Mouse (Mus musculus) ZHBTc4 (cell line): Measurements from ENCODE around the gene Il15ra.

Experiments
- DNase-seq: peaks from one replicate; pipeline ENCODE4 v3.0.0-alpha.2; 2011; ENCODE audit warnings: low read depth, low spot score

Il15ra gene

GRCm38 (mm10) chr2:11705201-11706025, at the start of gene Il15ra:
Gene Il15ra, plus strand, starts transcription at chr2:11705290.
- peak; percentile 37 for DNase-seq

- DNase-seq, result no peak
Observed at GRCm38 (mm10) chr2:11657581-11657980, 47.5 kb upstream of the Il15ra start.

- DNase-seq, result no peak
Observed at GRCm38 (mm10) chr2:11659263-11659662, 45.8 kb upstream of the Il15ra start.

GRCm38 (mm10) chr2:11662143-11662906, 42.8 kb upstream of the Il15ra start:
- no peak for DNase-seq

- no peak for DNase-seq
Observed at GRCm38 (mm10) chr2:11662907-11663230, 42.2 kb upstream of the Il15ra start.

GRCm38 (mm10) chr2:11663961-11664360, 41.1 kb upstream of the Il15ra start:
- DNase-seq, result peak; percentile 80

GRCm38 (mm10) chr2:11664367-11664766, 40.7 kb upstream of the Il15ra start:
- peak; percentile 49 for DNase-seq

GRCm38 (mm10) chr2:11664806-11665205, 40.3 kb upstream of the Il15ra start:
- no peak for DNase-seq

- DNase-seq, result no peak
Observed at GRCm38 (mm10) chr2:11665326-11665725, 39.8 kb upstream of the Il15ra start.

- peak; percentile 62 for DNase-seq
Observed at GRCm38 (mm10) chr2:11672144-11672543, 32.9 kb upstream of the Il15ra start.

DNA sequence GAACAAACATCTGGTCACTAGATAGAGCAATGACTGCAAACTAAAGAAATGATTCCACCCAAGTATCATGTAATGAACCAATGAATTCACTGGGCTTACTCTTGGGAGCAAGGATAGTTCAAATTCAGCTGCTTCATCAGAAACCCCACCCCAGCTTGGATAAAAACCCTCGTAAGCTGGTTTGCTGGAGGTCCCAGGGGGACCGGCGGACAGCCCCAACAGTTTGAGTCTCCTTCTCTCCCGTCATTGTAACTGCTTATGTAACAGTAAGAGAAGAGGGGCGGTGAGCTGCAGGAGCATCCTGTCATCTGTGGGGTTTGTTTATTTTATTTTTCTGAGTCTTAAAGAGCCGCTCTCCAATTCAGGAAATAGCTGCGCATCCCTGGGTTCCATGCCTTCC, 25.5 kb upstream of the Il15ra start:
- DNase-seq, result no peak

GRCm38 (mm10) chr2:11682712-11683111, 22.4 kb upstream of the Il15ra start:
- DNase-seq, result peak; percentile 27

DNA sequence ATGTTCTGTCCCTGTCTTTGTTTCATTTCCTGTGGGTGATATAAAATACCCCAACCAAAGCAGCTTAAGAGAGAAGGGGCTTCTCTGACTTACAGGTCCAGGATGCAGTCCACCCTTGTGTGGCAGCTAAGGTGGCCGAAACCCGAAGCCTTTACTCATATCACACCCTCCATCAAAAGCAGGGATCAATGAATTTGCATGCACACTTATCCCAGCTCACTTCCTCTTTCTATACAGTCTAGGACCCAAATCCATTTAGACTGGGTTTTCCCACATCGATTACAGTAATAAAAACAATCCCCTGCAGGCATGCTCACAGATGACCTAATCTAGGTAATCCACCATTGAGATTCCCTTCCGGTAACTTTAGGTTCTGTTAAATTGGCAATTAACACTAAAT, 18.6 kb upstream of the Il15ra start:
- no peak for DNase-seq

DNA sequence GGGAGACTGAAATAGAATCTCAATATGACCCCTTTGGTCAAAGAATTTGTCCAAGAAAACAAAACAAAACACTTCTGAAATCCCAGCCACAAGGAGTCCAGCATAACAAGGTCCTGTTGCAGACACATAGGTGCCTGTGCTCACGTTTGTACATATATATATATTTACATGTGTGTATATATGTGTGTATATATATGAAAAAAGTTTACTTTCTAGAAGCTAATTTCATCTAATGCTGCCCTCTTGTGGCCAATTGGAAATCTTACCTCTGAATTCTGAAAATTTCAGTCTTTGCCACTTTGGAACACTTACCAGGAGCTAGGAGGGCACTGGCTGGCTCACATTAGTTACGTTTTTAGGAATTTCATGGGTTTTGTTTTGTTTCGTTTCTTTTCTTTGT, 17.7 kb upstream of the Il15ra start:
- DNase-seq, result peak; percentile 32

DNA sequence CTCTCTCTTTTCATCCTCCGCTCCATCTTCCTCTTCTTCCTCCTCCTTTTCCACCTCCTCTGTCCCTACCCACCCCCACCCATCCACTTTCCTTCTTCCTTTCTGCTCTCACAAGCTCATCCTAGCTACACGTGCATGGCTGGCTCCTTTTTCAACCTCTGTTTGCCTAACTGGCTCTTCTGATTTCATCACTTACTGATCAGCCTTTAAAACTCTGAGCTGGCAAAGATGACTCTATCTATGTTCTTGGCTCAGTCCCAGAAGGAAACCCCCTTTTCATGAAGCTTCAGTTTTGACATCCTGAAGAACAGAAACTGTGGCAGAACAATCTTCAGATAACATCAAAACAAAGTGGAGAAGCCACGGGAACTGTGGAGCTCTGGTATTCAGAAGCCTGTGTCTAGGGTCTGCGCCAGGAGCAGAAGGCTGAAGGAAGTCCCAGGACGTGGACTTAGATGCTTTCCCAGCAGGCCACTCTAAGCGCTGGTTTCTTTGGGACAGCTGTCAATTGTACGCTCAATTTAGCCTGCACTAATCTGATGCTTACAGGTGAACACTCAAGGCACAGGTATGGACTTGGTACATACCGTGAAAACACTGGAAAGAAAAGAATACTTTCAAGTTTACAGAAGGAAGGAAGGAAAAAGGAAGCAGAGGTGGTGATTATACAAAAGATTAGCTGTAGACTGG, 14.7 kb upstream of the Il15ra start:
- DNase-seq, result no peak

DNA sequence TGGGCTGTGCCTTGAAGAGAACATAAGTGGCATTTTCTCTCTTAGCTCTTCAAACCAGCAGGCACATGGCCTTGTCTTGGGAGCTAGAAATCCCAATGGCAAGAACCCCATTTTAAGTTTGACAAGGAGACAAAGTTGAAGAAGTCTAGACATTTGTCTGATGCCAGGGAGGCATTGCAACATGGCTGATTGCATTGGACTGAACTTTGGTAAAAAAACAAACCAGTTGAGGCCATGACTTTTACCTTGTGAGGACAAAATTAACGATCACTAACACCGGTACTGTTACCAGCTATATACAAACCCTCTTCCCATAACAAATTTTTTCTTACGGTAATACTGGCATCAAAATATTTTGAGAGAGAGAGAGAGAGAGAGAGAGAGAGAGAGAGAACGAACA, 11.7 kb upstream of the Il15ra start:
- no peak for DNase-seq

DNA sequence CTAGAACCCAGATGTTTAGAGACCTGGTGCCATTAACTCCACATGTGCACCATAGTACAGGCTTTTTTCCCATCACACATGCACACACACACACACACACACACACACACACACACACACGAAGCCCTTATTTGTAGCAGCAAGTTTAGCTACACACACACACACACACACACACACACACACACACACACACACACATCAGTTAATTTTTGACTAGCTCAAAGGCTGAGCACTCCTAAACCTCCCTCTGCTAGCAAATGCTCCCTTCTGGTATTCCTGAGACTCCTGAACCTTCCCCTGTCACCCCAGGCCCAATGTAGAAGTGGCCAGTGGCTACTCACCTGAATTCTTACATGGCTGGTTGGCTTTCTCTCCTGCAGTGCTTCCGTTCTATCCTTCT, 11.0 kb upstream of the Il15ra start:
- DNase-seq, result no peak

- no peak for DNase-seq
Observed at GRCm38 (mm10) chr2:11695867-11696266, 9.2 kb upstream of the Il15ra start.

GRCm38 (mm10) chr2:11698994-11699393, 6.1 kb upstream of the Il15ra start:
- no peak for DNase-seq

DNA sequence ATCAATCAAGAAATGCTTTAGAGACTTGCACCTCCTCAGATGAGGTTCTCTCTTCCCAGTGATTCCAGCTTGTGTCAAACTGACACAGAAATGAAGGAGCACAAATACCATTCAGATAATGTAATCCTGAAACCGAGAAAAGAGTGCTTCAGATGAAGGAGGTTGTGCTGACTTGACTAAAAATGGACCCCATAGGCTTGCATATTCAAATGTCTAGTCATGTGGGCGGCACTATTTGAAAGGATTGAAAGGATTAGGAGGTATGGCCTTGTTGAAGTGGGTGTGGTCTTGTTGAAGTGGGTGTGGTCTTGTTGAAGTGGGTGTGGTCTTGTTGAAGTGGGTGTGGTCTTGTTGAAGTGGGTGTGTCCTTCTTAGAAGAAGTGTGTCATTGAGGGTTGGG, 5.2 kb upstream of the Il15ra start:
- peak; percentile 48 for DNase-seq

DNA sequence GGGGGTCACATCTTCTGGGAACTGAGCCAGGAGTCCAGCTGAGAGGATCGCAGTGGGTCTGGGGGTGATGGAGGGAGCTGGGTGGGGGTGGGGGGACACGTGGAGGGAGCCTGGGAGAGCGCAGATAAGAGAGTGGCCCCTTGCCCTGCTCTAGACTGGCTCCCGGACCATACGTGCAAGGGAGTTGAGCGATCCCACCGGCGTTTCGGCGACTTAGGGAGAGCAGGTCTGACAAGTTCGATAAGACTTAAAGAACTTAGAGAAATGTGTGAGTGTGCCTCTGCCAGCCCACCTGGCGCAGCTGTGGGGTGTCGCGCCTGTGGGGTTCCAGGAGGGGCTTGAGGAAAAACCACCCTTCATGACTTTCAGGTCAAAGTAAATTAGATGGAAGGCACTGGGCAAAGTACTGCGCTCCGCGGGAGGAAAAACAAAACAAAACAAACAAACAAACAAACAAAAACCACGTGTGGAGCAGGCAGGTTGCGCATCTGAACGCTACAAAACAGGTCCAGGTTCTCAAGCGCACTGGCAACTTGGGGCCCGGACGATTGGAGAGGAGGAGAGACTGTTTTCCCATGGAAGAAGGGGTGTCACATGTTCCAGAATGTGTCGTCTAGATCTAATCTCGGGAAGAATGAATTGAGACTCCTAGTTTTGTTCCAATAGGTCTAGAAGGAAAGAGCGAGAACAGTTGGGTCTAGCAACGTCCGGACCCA, 1.1 kb downstream of the Il15ra start:
- DNase-seq, result peak; percentile 19

DNA sequence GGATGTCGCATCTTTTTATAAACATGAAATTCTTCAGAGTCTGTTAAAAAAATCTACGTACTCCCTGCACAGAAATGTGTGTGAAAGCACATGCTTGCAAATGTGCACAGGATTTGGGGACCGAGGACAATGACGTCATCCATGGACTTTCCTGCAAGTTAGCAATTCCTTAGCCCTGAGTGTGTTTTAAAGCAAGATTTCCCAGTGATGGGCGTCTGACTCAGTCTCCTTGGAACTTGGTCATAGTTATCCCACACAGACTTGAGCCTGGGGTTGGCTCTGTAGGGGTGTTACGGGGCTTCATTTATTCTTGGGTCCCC, 1.6 kb downstream of the Il15ra start:
- DNase-seq, result no peak
